Mouse (Mus musculus): ENCODE measurements around the gene Arhgap15. TPM values are rescaled to one million over a fixed set of nuclear protein-coding genes. Genes with fewer than 3 reads are reported as not detected.

Gene Arhgap15
- polyA plus RNA-seq, 1 experiment, result 9.5 TPM

- 96% methylated on average over 5 of the region's 5 CpGs for WGBS
- Histone ChIP-seq H3K36me3 (ENCODE audit: control insufficient read depth, insufficient read depth, low read length) (no peaks in the 10 kb centered on the region), H3K4me1 (replicated peaks; ENCODE audit: control insufficient read depth, insufficient read depth, low read length) (no peaks in the 10 kb centered on the region), H3K27me3 (ENCODE audit: control insufficient read depth, insufficient read depth, low read length) (no peaks in the 10 kb centered on the region), H3K4me3 (ENCODE audit: control insufficient read depth, insufficient read depth, low read length) (no peak overlapping the region), H3K27ac (ENCODE audit: control insufficient read depth, insufficient read depth, low read length) (no peak overlapping the region)
- TF ChIP-seq POLR2A (IDR thresholded peaks at IDR 0.05; ENCODE audit: control insufficient read depth, extremely low read depth, insufficient read depth, low read length, poor library complexity) (no peak), CTCF (IDR thresholded peaks at IDR 0.05; ENCODE audit: borderline replicate concordance, control insufficient read depth, extremely low read depth, insufficient read depth, low read length, poor library complexity) (no peak)
- no peak for DNase-seq
Measured at GRCm38 (mm10) chr2:43939196-43939595, 190.6 kb downstream of the Arhgap15 start.

DNA sequence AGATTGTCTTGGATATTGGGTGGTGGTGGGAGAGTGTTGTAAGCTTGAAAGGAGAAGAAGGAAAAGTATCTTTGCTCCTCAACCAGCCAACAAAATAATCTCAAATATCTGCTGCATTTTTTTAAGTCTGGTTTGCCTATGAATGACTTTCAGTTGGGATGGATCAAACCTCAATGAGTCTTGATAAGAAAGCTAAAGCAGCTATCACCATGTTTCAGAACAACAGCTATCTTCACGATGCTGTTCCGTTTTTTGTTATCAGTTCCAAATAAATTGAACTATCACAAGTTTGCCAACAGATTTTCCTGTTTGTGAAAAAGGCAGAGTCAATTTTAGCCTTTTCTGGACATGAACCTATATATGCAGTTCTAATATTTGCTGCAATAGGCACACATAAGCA is 197.1 kb downstream of the Arhgap15 start:
- H3K4me3 ChIP-seq (ENCODE audit: control insufficient read depth, insufficient read depth, low read length), result no peak overlapping the region
- H3K4me1 ChIP-seq (replicated peaks; ENCODE audit: control insufficient read depth, insufficient read depth, low read length), result no peaks in the 10 kb centered on the region
- H3K36me3 ChIP-seq (ENCODE audit: control insufficient read depth, insufficient read depth, low read length), result no peaks in the 10 kb centered on the region
- no peak for TF ChIP-seq CTCF (IDR thresholded peaks at IDR 0.05; ENCODE audit: borderline replicate concordance, control insufficient read depth, extremely low read depth, insufficient read depth, low read length, poor library complexity)
- TF ChIP-seq POLR2A (IDR thresholded peaks at IDR 0.05; ENCODE audit: control insufficient read depth, extremely low read depth, insufficient read depth, low read length, poor library complexity), result no peak
- 93% methylated on average over 2 of the region's 2 CpGs for WGBS
- no peak overlapping the region for H3K27ac ChIP-seq (ENCODE audit: control insufficient read depth, insufficient read depth, low read length)
- H3K27me3 ChIP-seq (ENCODE audit: control insufficient read depth, insufficient read depth, low read length), result no peaks in the 10 kb centered on the region
- DNase-seq, result no peak

- no peak overlapping the region for H3K4me3 ChIP-seq (ENCODE audit: control insufficient read depth, insufficient read depth, low read length)
- no peak for DNase-seq
- H3K27ac ChIP-seq (ENCODE audit: control insufficient read depth, insufficient read depth, low read length), result no peak overlapping the region
- TF ChIP-seq POLR2A (IDR thresholded peaks at IDR 0.05; ENCODE audit: control insufficient read depth, extremely low read depth, insufficient read depth, low read length, poor library complexity) (no peak), CTCF (IDR thresholded peaks at IDR 0.05; ENCODE audit: borderline replicate concordance, control insufficient read depth, extremely low read depth, insufficient read depth, low read length, poor library complexity) (no peak)
- no peaks in the 10 kb centered on the region for H3K4me1 ChIP-seq (replicated peaks; ENCODE audit: control insufficient read depth, insufficient read depth, low read length)
- WGBS, result 96% methylated on average over 13 of the region's 13 CpGs
- no peaks in the 10 kb centered on the region for H3K36me3 ChIP-seq (ENCODE audit: control insufficient read depth, insufficient read depth, low read length)
- no peaks in the 10 kb centered on the region for H3K27me3 ChIP-seq (ENCODE audit: control insufficient read depth, insufficient read depth, low read length)
Measured at GRCm38 (mm10) chr2:43949775-43950492, 201.3 kb downstream of the Arhgap15 start.

DNA sequence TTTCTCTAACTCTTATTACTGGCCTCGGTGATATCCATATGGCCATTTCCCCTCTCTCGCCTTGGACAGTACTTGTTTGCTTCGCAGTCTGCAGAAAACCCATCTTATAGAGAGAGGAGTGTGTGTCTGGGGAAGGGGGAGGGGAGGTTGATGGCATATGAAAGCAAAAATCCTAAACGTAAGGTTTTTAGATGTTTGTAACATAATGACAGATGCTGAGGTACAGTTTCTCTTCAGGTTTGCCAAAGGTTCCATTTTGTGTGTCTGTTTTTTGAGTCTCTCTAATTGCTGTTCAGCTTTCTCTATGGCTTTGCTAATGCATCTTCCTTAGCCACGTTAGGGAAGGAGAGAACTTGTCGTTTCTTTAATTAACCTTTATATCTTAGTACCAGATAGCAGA is 202.1 kb downstream of the Arhgap15 start:
- DNase-seq, result no peak
- Histone ChIP-seq H3K36me3 (ENCODE audit: control insufficient read depth, insufficient read depth, low read length) (no peaks in the 10 kb centered on the region), H3K27ac (ENCODE audit: control insufficient read depth, insufficient read depth, low read length) (no peak overlapping the region), H3K4me1 (replicated peaks; ENCODE audit: control insufficient read depth, insufficient read depth, low read length) (no peaks in the 10 kb centered on the region), H3K4me3 (ENCODE audit: control insufficient read depth, insufficient read depth, low read length) (no peak overlapping the region), H3K27me3 (ENCODE audit: control insufficient read depth, insufficient read depth, low read length) (no peaks in the 10 kb centered on the region)
- no peak for TF ChIP-seq POLR2A (IDR thresholded peaks at IDR 0.05; ENCODE audit: control insufficient read depth, extremely low read depth, insufficient read depth, low read length, poor library complexity)
- TF ChIP-seq CTCF (IDR thresholded peaks at IDR 0.05; ENCODE audit: borderline replicate concordance, control insufficient read depth, extremely low read depth, insufficient read depth, low read length, poor library complexity), result no peak
- WGBS, result 95% methylated on average over 6 of the region's 6 CpGs

GRCm38 (mm10) chr2:43959189-43959588 is 210.6 kb downstream of the Arhgap15 start:
- Histone ChIP-seq H3K36me3 (ENCODE audit: control insufficient read depth, insufficient read depth, low read length) (no peaks in the 10 kb centered on the region), H3K4me1 (replicated peaks; ENCODE audit: control insufficient read depth, insufficient read depth, low read length) (no peaks in the 10 kb centered on the region), H3K27me3 (ENCODE audit: control insufficient read depth, insufficient read depth, low read length) (no peaks in the 10 kb centered on the region), H3K27ac (ENCODE audit: control insufficient read depth, insufficient read depth, low read length) (no peak overlapping the region), H3K4me3 (ENCODE audit: control insufficient read depth, insufficient read depth, low read length) (no peak overlapping the region)
- no peak for DNase-seq
- TF ChIP-seq POLR2A (IDR thresholded peaks at IDR 0.05; ENCODE audit: control insufficient read depth, extremely low read depth, insufficient read depth, low read length, poor library complexity) (no peak), CTCF (IDR thresholded peaks at IDR 0.05; ENCODE audit: borderline replicate concordance, control insufficient read depth, extremely low read depth, insufficient read depth, low read length, poor library complexity) (no peak)

DNA sequence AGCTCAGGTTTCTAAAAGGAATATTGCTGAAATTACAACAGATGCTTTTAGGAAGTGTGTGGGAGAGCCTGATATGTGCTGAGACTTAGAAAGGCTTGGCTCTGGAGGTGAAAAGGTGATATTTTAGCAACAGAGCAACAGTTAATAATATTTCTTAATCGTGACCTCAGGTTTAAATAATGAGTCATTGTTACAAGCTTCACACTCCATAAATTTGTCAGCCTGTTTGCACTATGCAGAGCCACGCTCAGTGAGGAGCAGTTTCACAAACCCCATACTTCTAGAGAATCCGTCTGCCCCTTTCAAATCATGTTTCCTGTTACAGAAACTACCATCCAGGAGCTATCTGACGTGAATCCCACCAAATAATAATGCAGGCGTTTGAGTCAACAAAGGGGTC is 213.8 kb downstream of the Arhgap15 start:
- no peak for DNase-seq
- TF ChIP-seq CTCF (IDR thresholded peaks at IDR 0.05; ENCODE audit: borderline replicate concordance, control insufficient read depth, extremely low read depth, insufficient read depth, low read length, poor library complexity) (no peak), POLR2A (IDR thresholded peaks at IDR 0.05; ENCODE audit: control insufficient read depth, extremely low read depth, insufficient read depth, low read length, poor library complexity) (no peak)
- Histone ChIP-seq H3K27ac (ENCODE audit: control insufficient read depth, insufficient read depth, low read length) (no peak overlapping the region), H3K4me1 (replicated peaks; ENCODE audit: control insufficient read depth, insufficient read depth, low read length) (no peaks in the 10 kb centered on the region), H3K27me3 (ENCODE audit: control insufficient read depth, insufficient read depth, low read length) (no peaks in the 10 kb centered on the region), H3K4me3 (ENCODE audit: control insufficient read depth, insufficient read depth, low read length) (no peak overlapping the region), H3K36me3 (ENCODE audit: control insufficient read depth, insufficient read depth, low read length) (no peaks in the 10 kb centered on the region)
- 93% methylated on average over 5 of the region's 5 CpGs for WGBS

DNA sequence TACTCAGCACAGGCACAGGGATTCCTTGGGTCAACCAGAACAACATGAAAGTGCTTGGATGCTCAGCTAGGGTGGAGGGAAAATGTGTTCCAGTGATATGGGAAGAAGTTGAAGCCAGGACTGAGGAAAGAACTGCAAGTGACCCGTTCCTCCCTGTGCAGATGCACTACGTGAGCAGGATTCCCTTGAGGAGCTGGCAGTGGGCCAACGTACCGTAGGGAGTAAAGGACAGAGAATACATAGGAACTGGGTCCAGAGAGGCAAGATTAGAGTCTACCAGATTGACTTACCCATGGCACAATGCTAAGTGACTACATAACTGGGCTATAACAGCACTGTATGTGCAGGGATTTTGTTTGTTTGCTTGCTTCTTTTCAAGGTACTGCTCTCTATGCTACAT is 220.0 kb downstream of the Arhgap15 start:
- no peak for DNase-seq
- Histone ChIP-seq H3K36me3 (ENCODE audit: control insufficient read depth, insufficient read depth, low read length) (no peaks in the 10 kb centered on the region), H3K4me1 (replicated peaks; ENCODE audit: control insufficient read depth, insufficient read depth, low read length) (no peaks in the 10 kb centered on the region), H3K4me3 (ENCODE audit: control insufficient read depth, insufficient read depth, low read length) (no peak overlapping the region), H3K27ac (ENCODE audit: control insufficient read depth, insufficient read depth, low read length) (no peak overlapping the region), H3K27me3 (ENCODE audit: control insufficient read depth, insufficient read depth, low read length) (no peaks in the 10 kb centered on the region)
- 91% methylated on average over 4 of the region's 4 CpGs for WGBS
- TF ChIP-seq POLR2A (IDR thresholded peaks at IDR 0.05; ENCODE audit: control insufficient read depth, extremely low read depth, insufficient read depth, low read length, poor library complexity) (no peak), CTCF (IDR thresholded peaks at IDR 0.05; ENCODE audit: borderline replicate concordance, control insufficient read depth, extremely low read depth, insufficient read depth, low read length, poor library complexity) (no peak)
